Mouse (Mus musculus) urinary bladder, adult 18-20 months (tissue): ENCODE data around the gene Lsamp.

Experiments
- DNase-seq, 2 experiments: peaks; one replicate each; pipeline ENCODE4 v3.0.0; 2022; ENCODE audit warnings: low spot score in 2 of 2, mixed read lengths in 2 of 2

Gene Lsamp

GRCm38 (mm10) chr16:40656871-40657270, 672.7 kb downstream of the Lsamp start:
- DNase-seq = no peak

GRCm38 (mm10) chr16:40685531-40685930, 701.4 kb downstream of the Lsamp start:
- no peak for DNase-seq

DNA sequence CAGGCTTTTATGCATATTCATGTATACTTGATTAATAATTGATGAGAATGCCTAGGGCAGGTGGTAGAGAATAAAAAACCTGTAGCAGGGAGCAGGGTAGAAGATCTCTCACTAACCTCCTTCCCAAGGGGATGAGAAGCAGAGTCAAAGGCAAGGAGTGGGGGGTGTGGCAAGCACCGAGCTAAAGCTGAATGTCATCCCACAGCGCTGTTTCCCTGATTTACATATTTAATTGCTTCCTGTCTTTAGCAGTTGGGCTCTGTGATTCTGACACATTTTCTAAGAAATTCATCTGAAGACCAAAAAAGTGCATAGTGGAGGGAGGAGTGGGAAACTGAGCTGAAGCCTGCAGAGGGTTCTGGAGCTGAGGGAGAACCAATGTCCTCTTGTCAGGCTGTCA, 708.1 kb downstream of the Lsamp start:
- no peak for DNase-seq

DNA sequence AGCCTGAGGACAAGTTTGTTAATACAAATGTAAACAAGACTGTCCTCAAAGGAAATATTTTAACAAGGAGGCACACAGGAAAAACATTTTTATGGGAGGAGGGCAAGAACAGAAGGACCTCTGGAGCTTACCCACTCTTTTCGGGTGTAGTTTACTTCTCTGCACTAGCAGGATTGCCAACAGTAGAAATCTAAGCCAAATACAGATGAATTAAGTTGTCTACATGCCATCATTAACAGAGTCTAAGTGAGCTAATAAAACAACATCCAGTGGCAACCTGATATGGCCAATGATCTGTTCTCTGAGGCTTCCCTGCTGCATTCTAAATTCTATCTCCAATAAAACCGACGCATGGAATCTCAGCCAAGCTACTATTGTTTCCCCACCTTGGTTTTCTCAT, 713.1 kb downstream of the Lsamp start:
- DNase-seq = no peak

GRCm38 (mm10) chr16:40708558-40708957, 724.4 kb downstream of the Lsamp start:
- no peak for DNase-seq

- DNase-seq = no peak
These were observed 725.4 kb downstream of the Lsamp start for GRCm38 (mm10) chr16:40709574-40709973.

DNA sequence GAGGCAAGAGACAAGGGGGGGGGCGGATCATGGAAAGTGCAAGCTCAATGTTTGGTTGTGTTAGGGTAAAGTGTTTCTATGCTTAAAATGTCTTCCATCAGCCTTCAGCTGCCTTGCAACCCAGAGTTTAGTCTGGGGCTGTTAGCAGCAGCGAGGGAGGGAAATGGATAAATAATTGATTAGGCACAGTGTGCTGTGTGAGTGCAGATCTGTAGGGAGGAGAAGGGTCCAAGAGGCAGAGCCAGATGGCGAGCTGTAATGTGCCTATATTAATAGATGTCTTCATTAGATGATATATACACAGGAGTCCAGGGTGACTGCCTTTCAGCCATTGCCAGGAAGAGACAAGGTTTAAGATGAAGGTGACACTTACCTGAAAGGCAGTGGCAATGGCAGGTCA, 725.9 kb downstream of the Lsamp start:
- no peak for DNase-seq

- no peak for DNase-seq
These were observed 726.3 kb downstream of the Lsamp start for GRCm38 (mm10) chr16:40710491-40710890.

DNA sequence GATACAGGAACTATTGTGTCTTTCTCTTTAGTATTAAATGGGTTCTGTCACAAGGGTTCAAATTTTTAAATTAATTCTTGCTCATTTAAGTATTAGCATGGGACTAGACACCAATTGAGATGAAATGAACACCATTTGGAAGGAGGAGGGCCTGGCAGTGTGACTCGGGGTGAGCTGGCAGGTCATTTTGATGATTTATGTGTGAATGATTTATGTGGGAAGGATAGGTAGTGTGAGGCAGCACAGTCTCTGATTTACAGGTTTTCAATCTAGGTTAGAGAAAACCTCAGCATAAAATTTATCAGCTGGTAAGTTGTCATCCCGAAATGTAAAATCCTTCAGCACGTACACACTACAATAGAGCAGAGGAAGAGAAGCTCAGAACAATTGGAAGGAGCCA, 729.6 kb downstream of the Lsamp start:
- no peak for DNase-seq

DNA sequence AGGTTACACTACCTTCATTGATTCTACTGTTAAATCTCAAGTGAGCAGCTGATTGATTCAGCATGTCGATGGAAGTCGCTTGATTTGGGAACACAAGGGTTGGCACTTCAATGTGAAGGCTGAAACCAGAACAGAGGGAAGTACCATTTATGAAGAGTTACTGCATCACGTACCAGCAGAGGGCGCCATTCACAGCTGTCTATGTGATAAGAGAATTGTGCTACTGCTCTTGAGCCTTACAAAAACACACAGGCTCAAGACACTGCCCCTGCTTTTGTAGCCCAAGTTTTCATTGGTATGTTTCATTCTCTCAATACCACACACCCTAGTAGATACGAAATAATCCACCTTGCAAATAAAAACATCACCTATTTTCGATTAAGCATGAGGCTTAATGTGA, 754.9 kb downstream of the Lsamp start:
- DNase-seq = peak; percentile 20 to 37

GRCm38 (mm10) chr16:40739771-40740170, 755.6 kb downstream of the Lsamp start:
- no peak for DNase-seq

DNA sequence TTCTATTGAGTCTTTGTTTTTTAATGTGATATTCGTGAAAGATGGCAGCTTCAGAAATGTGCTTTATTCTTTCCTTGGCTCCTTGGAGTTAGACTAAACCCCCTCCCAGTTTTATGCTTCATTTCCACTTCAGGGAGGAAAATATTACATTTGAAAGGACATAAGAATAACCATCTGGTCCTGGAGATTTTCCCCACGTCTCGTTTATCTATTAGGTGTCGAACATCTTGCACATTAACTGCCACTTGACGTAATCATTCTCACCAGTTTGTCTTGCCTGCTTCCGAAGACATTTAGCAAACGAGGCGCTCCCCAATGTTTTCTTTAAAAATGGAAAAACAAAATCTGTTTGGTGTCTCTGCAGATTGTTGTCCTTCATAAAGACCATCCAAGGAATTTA, 756.1 kb downstream of the Lsamp start:
- DNase-seq = no peak

DNA sequence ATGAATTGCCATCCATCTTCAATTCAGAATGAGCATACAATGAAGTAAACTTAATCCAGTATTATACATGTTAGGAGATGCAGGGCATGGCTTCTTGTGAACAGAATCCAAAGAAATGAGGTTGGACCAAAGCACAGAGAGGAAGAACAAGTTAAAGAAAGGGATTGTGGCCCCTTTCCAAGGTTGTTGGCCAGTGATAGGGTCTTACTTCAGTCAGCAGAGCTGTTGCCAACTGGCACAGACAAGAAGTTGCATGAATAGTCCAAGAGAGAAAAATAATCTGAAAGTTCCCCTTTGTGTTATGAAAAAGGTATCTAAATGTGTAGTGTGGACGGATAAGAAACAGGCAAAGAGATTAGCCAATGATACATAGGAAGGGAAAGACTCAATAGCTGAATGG, 843.0 kb downstream of the Lsamp start:
- no peak for DNase-seq

GRCm38 (mm10) chr16:40831536-40831935, 847.4 kb downstream of the Lsamp start:
- DNase-seq = no peak

DNA sequence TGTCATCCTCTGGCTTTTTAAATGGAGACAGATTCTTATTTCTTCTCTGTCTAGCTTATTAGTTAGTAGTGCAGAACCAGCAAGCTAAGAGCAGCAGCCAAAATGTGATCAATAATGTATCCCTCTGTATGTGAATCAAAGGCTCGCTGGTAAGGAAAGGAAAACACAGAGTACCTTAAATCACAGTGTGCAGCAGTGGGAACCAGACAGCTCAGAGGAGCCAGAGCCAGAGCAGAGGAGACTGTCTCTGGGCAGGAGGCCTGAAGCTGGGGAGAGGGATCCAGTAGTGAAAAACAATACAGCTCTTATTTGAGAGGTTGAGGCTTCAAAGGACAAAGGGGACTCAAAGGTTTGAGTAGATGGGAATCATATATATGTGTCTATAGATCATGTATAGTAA, 857.6 kb downstream of the Lsamp start:
- DNase-seq = no peak

DNA sequence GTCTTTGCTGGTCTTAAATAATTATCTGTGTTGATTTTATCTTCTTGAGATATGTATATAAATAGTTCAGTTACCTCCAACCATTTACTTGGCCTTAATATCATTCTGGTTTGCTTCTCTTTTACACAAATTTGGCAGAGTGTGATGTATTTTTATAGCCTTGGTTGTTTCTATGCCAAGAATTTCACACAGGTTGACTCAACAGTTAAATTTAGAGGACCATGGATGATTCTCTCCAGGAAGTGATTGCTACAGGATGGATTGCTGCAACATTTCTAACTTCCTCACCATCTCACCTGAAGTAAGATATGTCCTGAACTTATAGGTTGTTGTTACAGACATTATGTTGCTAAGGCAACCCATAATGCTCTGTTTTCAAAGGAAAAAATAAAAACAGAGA, 882.6 kb downstream of the Lsamp start:
- DNase-seq = no peak

GRCm38 (mm10) chr16:40878301-40878700, 894.1 kb downstream of the Lsamp start:
- DNase-seq = no peak

DNA sequence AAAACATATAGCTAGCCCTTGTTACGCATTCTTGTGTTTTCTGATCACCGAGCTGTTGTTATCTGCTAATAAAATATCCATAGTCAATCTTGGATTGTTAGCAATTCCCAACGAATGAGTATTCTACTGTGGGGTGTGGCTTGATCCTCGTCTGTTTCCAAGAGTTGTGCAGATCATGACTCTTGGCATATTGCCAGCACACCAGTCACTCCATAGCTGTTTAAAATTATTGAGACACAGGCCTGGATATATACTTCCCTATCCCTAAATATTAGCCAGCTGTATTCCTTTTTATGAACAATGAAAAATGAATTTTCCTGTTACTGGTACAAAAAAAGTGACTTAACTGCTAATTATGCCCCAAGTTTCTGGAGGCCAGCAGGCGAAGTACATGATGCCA, 897.8 kb downstream of the Lsamp start:
- no peak for DNase-seq

- DNase-seq = no peak
These were observed 907.2 kb downstream of the Lsamp start for GRCm38 (mm10) chr16:40891338-40891737.

DNA sequence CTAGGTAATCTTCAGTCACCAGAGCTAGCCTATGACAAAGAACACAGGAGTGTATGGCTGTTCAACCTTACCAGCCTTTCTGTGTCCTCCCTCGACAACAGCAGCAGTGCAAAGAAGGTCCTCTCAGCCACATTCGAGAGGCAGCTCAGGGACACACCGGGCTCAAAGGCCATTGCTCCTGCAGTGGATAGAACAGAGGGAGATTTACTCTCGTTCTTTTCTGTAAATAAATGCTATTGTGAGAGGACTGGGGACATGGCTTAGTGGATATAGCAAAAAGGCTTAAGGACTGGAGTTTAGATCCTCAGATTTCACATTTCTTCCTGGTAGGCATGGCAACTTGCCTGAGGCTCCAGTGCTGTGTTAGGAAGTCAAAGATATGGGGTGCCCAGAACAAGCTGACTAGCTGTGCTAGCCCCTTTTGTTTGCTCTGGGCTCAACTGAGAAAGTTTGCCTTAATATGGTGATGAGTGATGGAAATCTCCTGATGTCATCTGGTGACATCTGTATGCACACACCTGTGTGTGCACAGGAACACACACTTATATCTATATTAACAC, 913.7 kb downstream of the Lsamp start:
- no peak for DNase-seq

DNA sequence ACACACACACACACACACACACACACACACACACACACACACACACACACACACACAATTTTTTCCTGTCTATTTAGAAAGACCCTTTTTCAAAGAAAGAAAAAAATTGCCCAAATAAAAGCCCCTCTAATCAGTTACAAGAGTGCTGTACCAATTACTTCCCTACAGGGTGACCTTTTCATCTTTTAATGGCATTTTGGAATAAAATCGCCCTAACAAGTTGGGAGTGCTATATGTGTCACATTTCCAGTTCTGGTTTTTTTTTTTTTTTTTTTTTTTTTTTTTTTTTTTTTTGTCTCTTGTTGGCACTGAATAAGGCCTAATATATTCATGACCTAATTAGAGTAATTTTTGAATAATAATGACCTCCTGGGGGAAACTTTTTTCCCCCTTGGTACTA, 923.7 kb downstream of the Lsamp start:
- no peak for DNase-seq

DNA sequence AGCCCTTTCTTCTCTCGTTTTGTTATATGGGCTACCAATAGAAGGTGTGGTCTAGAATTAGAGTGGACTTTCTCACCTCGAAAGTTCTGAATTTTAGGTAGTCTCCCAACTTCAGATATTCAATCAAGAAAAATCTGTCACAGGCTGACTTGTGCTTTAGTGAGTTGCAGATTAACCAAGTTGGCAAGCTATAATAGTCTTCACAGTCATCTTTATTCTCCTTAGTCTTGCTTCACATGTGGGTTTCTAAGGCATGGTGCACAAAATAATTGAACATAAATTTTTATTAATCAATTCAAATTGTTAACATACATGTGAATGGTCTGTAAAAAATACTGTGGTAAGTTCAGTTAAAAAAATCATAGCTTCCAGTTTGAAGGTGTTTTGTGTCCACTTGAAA, 930.0 kb downstream of the Lsamp start:
- no peak for DNase-seq

DNA sequence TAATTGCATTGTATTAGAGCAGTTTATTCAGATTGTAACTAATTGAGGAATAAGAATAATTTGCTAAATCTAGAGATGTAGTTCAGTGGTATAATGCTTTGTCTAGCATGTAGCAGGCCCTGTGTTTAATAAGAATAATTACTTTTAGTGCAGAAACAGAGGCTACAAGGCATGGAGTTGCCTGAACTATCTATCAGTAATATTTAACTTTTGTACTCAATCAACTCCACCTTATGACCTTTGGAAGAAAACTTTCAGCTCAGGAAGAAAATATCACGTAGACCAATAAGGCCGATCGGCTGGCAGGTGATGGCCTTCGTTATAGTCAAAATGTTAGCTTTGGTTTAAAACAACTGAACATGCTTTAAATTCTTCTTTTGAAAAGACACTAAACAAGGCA, 946.4 kb downstream of the Lsamp start:
- no peak for DNase-seq

- DNase-seq = no peak
These were observed 958.1 kb downstream of the Lsamp start for GRCm38 (mm10) chr16:40942266-40942665.

GRCm38 (mm10) chr16:40945834-40946233, 961.7 kb downstream of the Lsamp start:
- no peak for DNase-seq
